Mouse (Mus musculus) forelimb bud, embryonic 11.5 days (tissue): ENCODE results near the gene Lin7b.
"Not testable (repeated sequence)": the region's sequence is repeated elsewhere in the genome, so short reads cannot be mapped to it uniquely, and the experiment has no call there.

ENCODE experiments used
- DNase-seq: peaks from one replicate; pipeline ENCODE4 v3.0.0-alpha.2; 2012; ENCODE audit warnings: low read depth, low spot score

Lin7b gene

GRCm38 (mm10) chr7:45370475-45371311 lies at the start of gene Lin7b:
TSS of gene Lin7b (minus strand) at chr7:45370583.
- DNase-seq, result peak; percentile 85

GRCm38 (mm10) chr7:45417962-45418492 lies 47.6 kb upstream of the Lin7b start:
- DNase-seq, result no peak

GRCm38 (mm10) chr7:45415636-45416035 lies 45.3 kb upstream of the Lin7b start:
- DNase-seq, result no peak

GRCm38 (mm10) chr7:45414740-45415224 lies 44.4 kb upstream of the Lin7b start:
- no peak for DNase-seq

- DNase-seq, result no peak
These were observed 43.7 kb upstream of the Lin7b start for GRCm38 (mm10) chr7:45413864-45414739.

GRCm38 (mm10) chr7:45413113-45413863 lies 42.9 kb upstream of the Lin7b start, which contains the start of gene Ntf5:
TSS of gene Ntf5 (plus strand) at chr7:45413695.
- DNase-seq, result no peak

- DNase-seq, result no peak
These were observed 42.0 kb upstream of the Lin7b start for GRCm38 (mm10) chr7:45412421-45412820.

GRCm38 (mm10) chr7:45409497-45410163 lies 39.2 kb upstream of the Lin7b start:
- DNase-seq, result no peak

GRCm38 (mm10) chr7:45408949-45409348 lies 38.6 kb upstream of the Lin7b start:
- no peak for DNase-seq

- no peak for DNase-seq
These were observed 38.0 kb upstream of the Lin7b start for GRCm38 (mm10) chr7:45408351-45408750.

GRCm38 (mm10) chr7:45407836-45408235 lies 37.5 kb upstream of the Lin7b start:
- no peak for DNase-seq

GRCm38 (mm10) chr7:45406157-45407156 lies 36.1 kb upstream of the Lin7b start:
- no peak for DNase-seq

- DNase-seq, result peak; percentile 51
These were observed 35.0 kb upstream of the Lin7b start, which contains the start of gene Kcna7 for GRCm38 (mm10) chr7:45405091-45406075. TSS of gene Kcna7 (plus strand) at chr7:45405653.

- peak; percentile 68 for DNase-seq
These were observed 33.3 kb upstream of the Lin7b start for GRCm38 (mm10) chr7:45403532-45404261.

GRCm38 (mm10) chr7:45401521-45402085 lies 31.2 kb upstream of the Lin7b start:
- DNase-seq, result no peak

- no peak for DNase-seq
These were observed 26.4 kb upstream of the Lin7b start for GRCm38 (mm10) chr7:45396787-45397186.

- not testable (repeated sequence) for DNase-seq
These were observed 26.0 kb upstream of the Lin7b start for GRCm38 (mm10) chr7:45396337-45396775.
